Mouse (Mus musculus) myocyte (in vitro differentiated cells): ENCODE data around the gene Prkg1.

Source experiments
- MAX ChIP-seq: IDR thresholded peaks from one replicate; pipeline ENCODE4 v1.6.1; 2011; ENCODE audit warnings: low read depth, mild to moderate bottlenecking, control low read depth
- MYOD1 ChIP-seq, 3 experiments: IDR thresholded peaks; one replicate each; pipeline ENCODE4 v1.6.1; 2011; ENCODE audit warnings: control low read depth in 2 of 3, low read depth in 2 of 3, mild to moderate bottlenecking in 2 of 3, moderate library complexity in 1 of 3; ENCODE audit not compliant: insufficient read length in 2 of 3, control insufficient read depth in 1 of 3
- MYOG ChIP-seq, 3 experiments: IDR thresholded peaks; one replicate each; pipeline ENCODE4 v1.6.1; 2011; ENCODE audit warnings: control low read depth in 2 of 3, low read depth in 2 of 3, mild to moderate bottlenecking in 2 of 3; ENCODE audit not compliant: insufficient read length in 2 of 3, control insufficient read depth in 1 of 3, insufficient read depth in 1 of 3
- POLR2A ChIP-seq: IDR thresholded peaks from one replicate; pipeline ENCODE4 v1.6.1; 2011; ENCODE audit warnings: low read depth, mild to moderate bottlenecking, control low read depth, moderate library complexity; ENCODE audit not compliant: insufficient read length
- TCF12 ChIP-seq: IDR thresholded peaks from one replicate; pipeline ENCODE4 v1.6.1; 2011; ENCODE audit warnings: mild to moderate bottlenecking, control low read depth; ENCODE audit not compliant: poor library complexity, insufficient read depth, severe bottlenecking
- TCF3 ChIP-seq: IDR thresholded peaks from one replicate; pipeline ENCODE4 v1.6.1; 2011; ENCODE audit warnings: low read depth, control low read depth; ENCODE audit not compliant: insufficient read length
- USF1 ChIP-seq: IDR thresholded peaks from one replicate; pipeline ENCODE4 v1.6.1; 2011; ENCODE audit warnings: low read depth, mild to moderate bottlenecking, control low read depth, moderate library complexity

- TF ChIP-seq MYOD1 (IDR thresholded peaks at IDR 0.05; ENCODE audit: control insufficient read depth in 1 of 3, insufficient read length in 2 of 3, low read depth in 2 of 3), result no peak
- no peak for TF ChIP-seq MYOG (IDR thresholded peaks at IDR 0.05; ENCODE audit: control insufficient read depth in 1 of 3, insufficient read depth in 1 of 3, insufficient read length in 2 of 3, low read depth in 2 of 3)
- no peak for TF ChIP-seq POLR2A
- no peak for TF ChIP-seq TCF3
- TF ChIP-seq TCF12, result no peak
- TF ChIP-seq USF1, result no peak
- no peak for TF ChIP-seq MAX
Observed at GRCm38 (mm10) chr19:31746635-31747034, 18.2 kb downstream of the Prkg1 start.
